Mouse (Mus musculus): ENCODE measurements around the gene Zer1.
"Not testable (repeated sequence)": the region's sequence is repeated elsewhere in the genome, so short reads cannot be mapped to it uniquely, and the experiment has no call there.

The Zer1 gene

GRCm38 (mm10) chr2:30058418-30058817 lies 66.0 kb downstream of the Zer1 start:
- Histone ChIP-seq H3K4me1 (replicated peaks; ENCODE audit: low read depth, low read length) (peaks cover 60% of the 10 kb centered on the region), H3K36me3 (ENCODE audit: insufficient read depth, low read length) (peaks cover 9% of the 10 kb centered on the region), H3K9me3 (ENCODE audit: low read length) (no peaks in the 10 kb centered on the region), H3K4me3 (replicated peaks; ENCODE audit: low read length) (no peak overlapping the region), H3K27me3 (ENCODE audit: insufficient read depth, low read length) (no peaks in the 10 kb centered on the region)
- TF ChIP-seq POU5F1 (IDR thresholded peaks at IDR 0.05; ENCODE audit: borderline replicate concordance, low read length) (no peak), CTCF (conservative IDR thresholded peaks at IDR 0.05; ENCODE audit: low read length) (no peak), NANOG (IDR thresholded peaks at IDR 0.05; ENCODE audit: borderline replicate concordance, low read length) (no peak)

DNA sequence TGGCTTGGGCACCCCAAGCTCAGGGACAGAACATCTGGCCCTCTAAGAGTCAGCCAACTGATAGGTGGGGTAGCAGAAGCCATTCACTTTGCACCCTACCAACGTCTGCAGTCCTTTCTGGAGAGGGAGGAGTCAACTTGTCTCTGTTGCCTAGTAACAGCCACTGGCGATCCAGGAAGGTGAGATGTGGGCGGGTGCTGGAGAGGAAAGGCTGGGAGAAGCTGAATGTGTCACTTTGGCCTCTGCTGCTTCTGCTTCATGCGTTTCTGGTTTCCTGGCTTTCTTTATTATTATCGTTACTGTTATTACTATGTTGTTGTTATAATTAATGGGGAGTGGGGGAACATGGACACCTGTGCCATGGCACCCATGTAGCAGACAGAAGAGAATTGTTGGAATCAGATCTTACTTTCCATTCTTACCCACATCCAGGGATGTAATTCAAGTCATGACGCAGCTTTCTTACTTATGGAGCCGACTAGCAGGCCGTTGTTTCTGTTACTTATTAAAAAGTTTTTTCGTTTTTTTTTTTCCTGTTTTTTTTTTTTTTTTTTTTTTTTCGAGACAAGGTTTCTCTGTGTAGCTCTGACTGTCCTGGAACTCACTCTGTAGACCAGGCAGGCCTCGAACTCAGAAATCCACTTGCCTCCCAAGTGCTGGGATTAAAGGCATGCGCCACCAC lies 67.0 kb downstream of the Zer1 start, which contains the start of gene Set:
Gene Set (plus strand): TSS at position 156 of the 682 bp plus-strand sequence.
- peaks cover 68% of the 10 kb centered on the region for H3K4me1 ChIP-seq (replicated peaks; ENCODE audit: low read depth, low read length)
- peak within 1 kb of the TSS; percentile 14; the same call in 1 of the 2 replicates for H3K4me3 ChIP-seq (replicated peaks; ENCODE audit: low read length)
- H3K36me3 ChIP-seq (ENCODE audit: insufficient read depth, low read length), result no peaks in the 10 kb centered on the region
- TF ChIP-seq CTCF (conservative IDR thresholded peaks at IDR 0.05; ENCODE audit: low read length) (no peak), NANOG (IDR thresholded peaks at IDR 0.05; ENCODE audit: borderline replicate concordance, low read length) (no peak), POU5F1 (IDR thresholded peaks at IDR 0.05; ENCODE audit: borderline replicate concordance, low read length) (no peak)
- no peaks in the 10 kb centered on the region for H3K27me3 ChIP-seq (ENCODE audit: insufficient read depth, low read length)
- no peaks in the 10 kb centered on the region for H3K9me3 ChIP-seq (ENCODE audit: low read length)

GRCm38 (mm10) chr2:30056736-30057135 lies 67.6 kb downstream of the Zer1 start:
- Histone ChIP-seq H3K4me1 (replicated peaks; ENCODE audit: low read depth, low read length) (peaks cover 73% of the 10 kb centered on the region), H3K27me3 (ENCODE audit: insufficient read depth, low read length) (no peaks in the 10 kb centered on the region), H3K4me3 (replicated peaks; ENCODE audit: low read length) (peak overlapping the region; percentile 14; the same call in 1 of the 2 replicates), H3K9me3 (ENCODE audit: low read length) (no peaks in the 10 kb centered on the region), H3K36me3 (ENCODE audit: insufficient read depth, low read length) (no peaks in the 10 kb centered on the region)
- TF ChIP-seq CTCF (conservative IDR thresholded peaks at IDR 0.05; ENCODE audit: low read length), result no peak
- no peak for TF ChIP-seq NANOG (IDR thresholded peaks at IDR 0.05; ENCODE audit: borderline replicate concordance, low read length)
- no peak for TF ChIP-seq POU5F1 (IDR thresholded peaks at IDR 0.05; ENCODE audit: borderline replicate concordance, low read length)

GRCm38 (mm10) chr2:30055310-30055709 lies 69.1 kb downstream of the Zer1 start:
- not testable (repeated sequence) for H3K4me3 ChIP-seq (replicated peaks; ENCODE audit: low read length); H3K27me3 ChIP-seq (ENCODE audit: insufficient read depth, low read length); H3K9me3 ChIP-seq (ENCODE audit: low read length); H3K36me3 ChIP-seq (ENCODE audit: insufficient read depth, low read length)
- TF ChIP-seq CTCF (conservative IDR thresholded peaks at IDR 0.05; ENCODE audit: low read length), result peak; percentile 22; the same call in 1 of the 2 replicates
- H3K4me1 ChIP-seq (replicated peaks; ENCODE audit: low read depth, low read length), result peaks cover 67% of the 10 kb centered on the region

DNA sequence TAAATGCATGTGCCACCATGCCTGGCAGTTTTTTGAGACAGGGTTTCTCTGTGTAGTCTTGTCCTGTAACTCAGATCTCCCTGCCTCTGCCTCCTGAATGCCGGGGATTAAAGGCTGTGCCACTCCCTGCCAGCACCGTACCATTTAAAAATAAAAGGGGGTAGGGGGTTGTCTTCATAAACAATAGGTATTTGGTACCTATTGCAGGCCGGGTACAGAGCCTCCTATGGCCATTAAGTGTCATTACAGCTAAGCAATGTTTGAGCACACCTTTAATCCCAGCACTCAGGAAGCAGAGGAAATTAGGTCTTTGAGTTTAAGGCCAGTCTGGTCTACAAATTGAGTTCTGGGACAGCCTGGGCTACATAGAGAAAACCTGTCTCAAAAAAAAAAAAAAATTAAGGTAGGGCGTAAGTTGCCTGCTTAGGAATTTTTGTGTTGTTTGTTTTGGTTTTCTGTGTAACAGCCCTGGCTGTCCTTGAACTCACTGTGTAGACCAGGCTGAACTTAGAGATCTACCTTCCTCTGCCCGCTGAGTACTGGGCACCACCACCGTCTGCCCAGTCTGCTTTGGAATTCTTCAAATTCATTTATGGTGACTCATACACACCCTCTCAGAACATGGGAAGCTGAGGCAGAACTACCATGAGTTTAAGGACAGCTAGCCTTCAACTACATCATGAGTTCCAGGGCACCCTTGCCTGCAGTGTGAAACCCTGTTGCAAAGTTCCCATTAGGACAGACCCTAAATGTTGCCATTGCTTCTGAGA lies 72.2 kb downstream of the Zer1 start:
- Histone ChIP-seq H3K9me3 (ENCODE audit: low read length) (no peaks in the 10 kb centered on the region), H3K36me3 (ENCODE audit: insufficient read depth, low read length) (peaks cover 4% of the 10 kb centered on the region), H3K27me3 (ENCODE audit: insufficient read depth, low read length) (no peaks in the 10 kb centered on the region), H3K4me1 (replicated peaks; ENCODE audit: low read depth, low read length) (peaks cover 60% of the 10 kb centered on the region), H3K4me3 (replicated peaks; ENCODE audit: low read length) (no peak overlapping the region)
- TF ChIP-seq POU5F1 (IDR thresholded peaks at IDR 0.05; ENCODE audit: borderline replicate concordance, low read length) (no peak), CTCF (conservative IDR thresholded peaks at IDR 0.05; ENCODE audit: low read length) (peak; percentile 99)

DNA sequence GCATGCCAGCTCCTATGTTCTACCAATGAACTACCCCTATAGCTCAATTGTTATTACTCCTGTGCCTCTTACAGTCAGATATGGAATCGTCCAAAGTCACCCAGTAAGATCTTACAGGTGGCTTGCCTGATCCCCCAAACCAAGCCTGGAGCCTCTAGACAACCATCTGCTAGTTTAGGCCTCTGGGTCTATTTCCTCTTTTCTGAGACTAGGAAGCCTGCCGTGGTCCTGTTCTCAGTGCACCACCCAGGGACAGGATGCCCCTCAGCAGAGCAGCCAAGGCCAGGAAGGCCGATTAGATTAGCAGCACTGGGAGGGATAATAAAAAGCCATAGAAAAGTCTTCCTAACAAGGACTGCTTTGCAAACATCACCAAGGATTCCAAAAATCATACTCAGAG lies 74.6 kb downstream of the Zer1 start:
- H3K4me3 ChIP-seq (replicated peaks; ENCODE audit: low read length), result no peak overlapping the region; the same call in none of the 2 replicates
- H3K9me3 ChIP-seq (ENCODE audit: low read length), result no peaks in the 10 kb centered on the region
- TF ChIP-seq NANOG (IDR thresholded peaks at IDR 0.05; ENCODE audit: borderline replicate concordance, low read length) (no peak), POU5F1 (IDR thresholded peaks at IDR 0.05; ENCODE audit: borderline replicate concordance, low read length) (no peak), CTCF (conservative IDR thresholded peaks at IDR 0.05; ENCODE audit: low read length) (no peak)
- no peaks in the 10 kb centered on the region for H3K27me3 ChIP-seq (ENCODE audit: insufficient read depth, low read length)
- H3K36me3 ChIP-seq (ENCODE audit: insufficient read depth, low read length), result peaks cover 27% of the 10 kb centered on the region
- H3K4me1 ChIP-seq (replicated peaks; ENCODE audit: low read depth, low read length), result peaks cover 70% of the 10 kb centered on the region

- no peak for TF ChIP-seq CTCF (conservative IDR thresholded peaks at IDR 0.05; ENCODE audit: low read length)
- no peaks in the 10 kb centered on the region for H3K27me3 ChIP-seq (ENCODE audit: insufficient read depth, low read length)
- H3K9me3 ChIP-seq (ENCODE audit: low read length), result no peaks in the 10 kb centered on the region
- peak within 1 kb of the TSS; percentile 86 for H3K4me3 ChIP-seq (replicated peaks; ENCODE audit: low read length)
- peaks cover 30% of the 10 kb centered on the region for H3K36me3 ChIP-seq (ENCODE audit: insufficient read depth, low read length)
- H3K4me1 ChIP-seq (replicated peaks; ENCODE audit: low read depth, low read length), result peaks cover 73% of the 10 kb centered on the region
These were observed 75.5 kb downstream of the Zer1 start, which contains the start of gene Wdr34 for GRCm38 (mm10) chr2:30048699-30049388. Gene Wdr34 (minus strand): TSS chr2:30048881.

- Histone ChIP-seq H3K36me3 (ENCODE audit: insufficient read depth, low read length) (peaks cover 30% of the 10 kb centered on the region), H3K9me3 (ENCODE audit: low read length) (no peaks in the 10 kb centered on the region), H3K27me3 (ENCODE audit: insufficient read depth, low read length) (no peaks in the 10 kb centered on the region), H3K4me1 (replicated peaks; ENCODE audit: low read depth, low read length) (peaks cover 77% of the 10 kb centered on the region), H3K4me3 (replicated peaks; ENCODE audit: low read length) (peak overlapping the region; percentile 86)
- TF ChIP-seq NANOG (IDR thresholded peaks at IDR 0.05; ENCODE audit: borderline replicate concordance, low read length), result no peak
- TF ChIP-seq CTCF (conservative IDR thresholded peaks at IDR 0.05; ENCODE audit: low read length), result no peak; the same call in 1 of the 2 replicates
- no peak for TF ChIP-seq POU5F1 (IDR thresholded peaks at IDR 0.05; ENCODE audit: borderline replicate concordance, low read length)
These were observed 76.3 kb downstream of the Zer1 start for GRCm38 (mm10) chr2:30048101-30048501.

Data from E14TG2a.4 (cell line).